Mouse (Mus musculus): ENCODE measurements around the gene Rhox6. TPM values are rescaled to one million over a fixed set of nuclear protein-coding genes. Genes with fewer than 3 reads are reported as not detected.
"Not testable (repeated sequence)": the region's sequence is repeated elsewhere in the genome, so short reads cannot be mapped to it uniquely, and the experiment has no call there.

Rhox6 gene
- not detected in 2 replicates for polyA plus RNA-seq (2016; fragmentation: Nextera tagmentation; extraction: Ambion mirVana)

- not testable (repeated sequence) for H3K27ac ChIP-seq; H3K9me3 ChIP-seq (replicated peaks); H3K27me3 ChIP-seq (replicated peaks); H3K9ac ChIP-seq; H3K36me3 ChIP-seq; H3K4me3 ChIP-seq; ATAC-seq; H3K4me1 ChIP-seq; H3K4me2 ChIP-seq
- 77% methylated on average over 4 of the region's 12 CpGs for WGBS (ENCODE audit: insufficient replicate concordance)
Measured at GRCm38 (mm10) chrX:37826610-37827009, at the start of gene Rhox6. Gene Rhox6 (plus strand): TSS chrX:37826910.

- 63% methylated on average over 15 of the region's 15 CpGs for WGBS (ENCODE audit: insufficient replicate concordance)
- H3K4me3 ChIP-seq: no peak overlapping the region
- H3K27ac ChIP-seq: no peak overlapping the region
- H3K9me3 ChIP-seq (replicated peaks): no peaks in the 10 kb centered on the region
- no peaks in the 10 kb centered on the region for H3K27me3 ChIP-seq (replicated peaks)
- H3K9ac ChIP-seq: no peak overlapping the region
- H3K36me3 ChIP-seq: no peaks in the 10 kb centered on the region
- H3K4me1 ChIP-seq: no peaks in the 10 kb centered on the region
- no peak overlapping the region for H3K4me2 ChIP-seq
- no peak for ATAC-seq
Measured at GRCm38 (mm10) chrX:37807286-37808080, 19.2 kb upstream of the Rhox6 start.

- Histone ChIP-seq H3K27me3 (replicated peaks) (no peaks in the 10 kb centered on the region), H3K9ac (no peak overlapping the region), H3K9me3 (replicated peaks) (no peaks in the 10 kb centered on the region), H3K4me2 (no peak overlapping the region), H3K4me3 (no peak overlapping the region), H3K36me3 (no peaks in the 10 kb centered on the region), H3K27ac (no peak overlapping the region), H3K4me1 (no peaks in the 10 kb centered on the region)
- ATAC-seq: no peak
- WGBS (ENCODE audit: insufficient replicate concordance): 65% methylated on average over 2 of the region's 2 CpGs
Measured at GRCm38 (mm10) chrX:37809396-37809795, 17.3 kb upstream of the Rhox6 start.

GRCm38 (mm10) chrX:37811179-37811578, 15.5 kb upstream of the Rhox6 start:
- Histone ChIP-seq H3K36me3 (no peaks in the 10 kb centered on the region), H3K27ac (no peak overlapping the region), H3K9ac (no peak overlapping the region), H3K9me3 (replicated peaks) (no peaks in the 10 kb centered on the region), H3K27me3 (replicated peaks) (no peaks in the 10 kb centered on the region), H3K4me1 (no peaks in the 10 kb centered on the region), H3K4me2 (no peak overlapping the region), H3K4me3 (no peak overlapping the region)
- no peak for ATAC-seq
- WGBS (ENCODE audit: insufficient replicate concordance): 15% methylated on average over 5 of the region's 5 CpGs

- H3K9ac ChIP-seq: no peak overlapping the region
- no peaks in the 10 kb centered on the region for H3K36me3 ChIP-seq
- H3K9me3 ChIP-seq (replicated peaks): no peaks in the 10 kb centered on the region
- no peaks in the 10 kb centered on the region for H3K4me1 ChIP-seq
- H3K4me2 ChIP-seq: no peak overlapping the region
- ATAC-seq: no peak
- WGBS (ENCODE audit: insufficient replicate concordance): 61% methylated on average over 10 of the region's 10 CpGs
- no peaks in the 10 kb centered on the region for H3K27me3 ChIP-seq (replicated peaks)
- no peak overlapping the region for H3K27ac ChIP-seq
- H3K4me3 ChIP-seq: no peak overlapping the region
Measured at GRCm38 (mm10) chrX:37815665-37816064, 11.0 kb upstream of the Rhox6 start.

GRCm38 (mm10) chrX:37831386-37831785, 4.7 kb downstream of the Rhox6 start, which contains the start of gene Rhox7a:
Gene Rhox7a (plus strand): TSS chrX:37831686.
- H3K4me2 ChIP-seq; H3K9ac ChIP-seq; H3K27me3 ChIP-seq (replicated peaks); H3K36me3 ChIP-seq; ATAC-seq; H3K9me3 ChIP-seq (replicated peaks); H3K27ac ChIP-seq; H3K4me3 ChIP-seq; H3K4me1 ChIP-seq: not testable (repeated sequence)
- WGBS (ENCODE audit: insufficient replicate concordance): 55% methylated on average over 8 of the region's 8 CpGs

- H3K4me3 ChIP-seq: no peak overlapping the region
- no peak overlapping the region for H3K4me2 ChIP-seq
- ATAC-seq: no peak
- 87% methylated on average over 2 of the region's 2 CpGs for WGBS (ENCODE audit: insufficient replicate concordance)
- H3K36me3 ChIP-seq: no peaks in the 10 kb centered on the region
- no peaks in the 10 kb centered on the region for H3K9me3 ChIP-seq (replicated peaks)
- no peaks in the 10 kb centered on the region for H3K27me3 ChIP-seq (replicated peaks)
- H3K27ac ChIP-seq: no peak overlapping the region
- H3K9ac ChIP-seq: no peak overlapping the region
- H3K4me1 ChIP-seq: no peaks in the 10 kb centered on the region
Measured at GRCm38 (mm10) chrX:37871641-37872040, 44.9 kb downstream of the Rhox6 start.

GRCm38 (mm10) chrX:37878844-37879243, 52.1 kb downstream of the Rhox6 start, which contains the start of gene Rhox8:
Gene Rhox8 (minus strand): TSS chrX:37878944.
- no peak for ATAC-seq
- 68% methylated on average over 4 of the region's 4 CpGs for WGBS (ENCODE audit: insufficient replicate concordance)

More at GRCm38 (mm10) chrX:37878844-37879243, 52.1 kb downstream of the Rhox6 start, which contains the start of gene Rhox8:
- Histone ChIP-seq H3K9ac (no peak within 1 kb of the TSS), H3K4me1 (no peaks in the 10 kb centered on the region), H3K4me2 (no peak within 1 kb of the TSS), H3K9me3 (replicated peaks) (no peaks in the 10 kb centered on the region), H3K36me3 (no peaks in the 10 kb centered on the region), H3K4me3 (no peak within 1 kb of the TSS), H3K27me3 (replicated peaks) (no peaks in the 10 kb centered on the region), H3K27ac (no peak within 1 kb of the TSS)

Other genes starting within 250 kb of the Rhox6 start
- gene Rhox3f, start 245.9 kb upstream of the Rhox6 start, polyA plus RNA-seq (2016; fragmentation: Nextera tagmentation; extraction: Ambion mirVana): not detected in 2 replicates
- not detected in 2 replicates for gene Rhox4f, start 219.2 kb upstream of the Rhox6 start, polyA plus RNA-seq (2016; fragmentation: Nextera tagmentation; extraction: Ambion mirVana)
- gene Rhox3g, start 198.3 kb upstream of the Rhox6 start, polyA plus RNA-seq (2016; fragmentation: Nextera tagmentation; extraction: Ambion mirVana): not detected in 2 replicates
- gene Rhox2g, start 183.4 kb upstream of the Rhox6 start, polyA plus RNA-seq (2016; fragmentation: Nextera tagmentation; extraction: Ambion mirVana): not detected in 2 replicates
- gene Rhox4g, start 175.6 kb upstream of the Rhox6 start, polyA plus RNA-seq (2016; fragmentation: Nextera tagmentation; extraction: Ambion mirVana): not detected in 2 replicates
- not detected in 2 replicates for gene Rhox3h, start 158.1 kb upstream of the Rhox6 start, polyA plus RNA-seq (2016; fragmentation: Nextera tagmentation; extraction: Ambion mirVana)
- not detected in 2 replicates for gene Rhox2h, start 153.6 kb upstream of the Rhox6 start, polyA plus RNA-seq (2016; fragmentation: Nextera tagmentation; extraction: Ambion mirVana)
- 7.3 and 7.5 TPM in 2 replicates for gene Rhox5, start 22.1 kb upstream of the Rhox6 start, polyA plus RNA-seq (2016; fragmentation: Nextera tagmentation; extraction: Ambion mirVana)
- not detected in 2 replicates for gene Rhox7a, start 4.8 kb downstream of the Rhox6 start, polyA plus RNA-seq (2016; fragmentation: Nextera tagmentation; extraction: Ambion mirVana)
- gene Rhox8, start 52.0 kb downstream of the Rhox6 start, polyA plus RNA-seq (2016; fragmentation: Nextera tagmentation; extraction: Ambion mirVana): not detected in 2 replicates
- gene Rhox7b, start 70.3 kb downstream of the Rhox6 start, polyA plus RNA-seq (2016; fragmentation: Nextera tagmentation; extraction: Ambion mirVana): not detected in 2 replicates
- not detected in 2 replicates for gene Rhox9, start 74.9 kb downstream of the Rhox6 start, polyA plus RNA-seq (2016; fragmentation: Nextera tagmentation; extraction: Ambion mirVana)
- gene Btg1-ps1, start 191.9 kb downstream of the Rhox6 start, polyA plus RNA-seq (2016; fragmentation: Nextera tagmentation; extraction: Ambion mirVana): not detected in 2 replicates
- gene Btg1-ps2, start 216.2 kb downstream of the Rhox6 start, polyA plus RNA-seq (2016; fragmentation: Nextera tagmentation; extraction: Ambion mirVana): not detected in 2 replicates
- gene Rhox10, start 239.6 kb downstream of the Rhox6 start, polyA plus RNA-seq (2016; fragmentation: Nextera tagmentation; extraction: Ambion mirVana): not detected in 2 replicates

Measured in liver, embryonic 12.5 days (tissue).